Mouse (Mus musculus): Measurements from ENCODE around the gene Enkd1. TPM values are rescaled to one million over a fixed set of nuclear protein-coding genes. Genes with fewer than 3 reads are reported as not detected.

The Enkd1 gene
- polyA plus RNA-seq, 1 experiment from 2014 or later = 13.6 TPM

GRCm38 (mm10) chr8:105695080-105695780, 12.8 kb downstream of the Enkd1 start:
- H3K36me3 ChIP-seq (ENCODE audit: control insufficient read depth, insufficient read depth, low read length) = 0 out of 2 replicates have a peak, but pooled peaks cover 4% of the 10 kb centered on the region
- H3K9me3 ChIP-seq (ENCODE audit: control insufficient read depth, low read length) = no peaks in the 10 kb centered on the region
- no peak overlapping the region for H3K9ac ChIP-seq (ENCODE audit: low read depth, low read length)
- H3K4me3 ChIP-seq (ENCODE audit: low read length) = no peak overlapping the region
- ATAC-seq = no peak
- WGBS = 82% methylated on average over 30 of the region's 30 CpGs
- H3K27ac ChIP-seq (ENCODE audit: low read length) = no peak overlapping the region
- H3K4me2 ChIP-seq (ENCODE audit: low read depth, low read length) = no peak overlapping the region
- no peaks in the 10 kb centered on the region for H3K27me3 ChIP-seq (replicated peaks; ENCODE audit: control insufficient read depth, insufficient read depth, low read length)
- peaks cover 13% of the 10 kb centered on the region for H3K4me1 ChIP-seq (ENCODE audit: control insufficient read depth, insufficient read depth, low read length)

GRCm38 (mm10) chr8:105694051-105694799, 13.8 kb downstream of the Enkd1 start:
- ATAC-seq = peak; percentile 24
- H3K36me3 ChIP-seq (ENCODE audit: control insufficient read depth, insufficient read depth, low read length) = 0 out of 2 replicates have a peak, but pooled peaks cover 4% of the 10 kb centered on the region
- peak overlapping the region; percentile 53 for H3K4me3 ChIP-seq (ENCODE audit: low read length)
- H3K9ac ChIP-seq (ENCODE audit: low read depth, low read length) = peak overlapping the region; percentile 58
- WGBS = 13% methylated on average over 32 of the region's 40 CpGs
- H3K4me2 ChIP-seq (ENCODE audit: low read depth, low read length) = peak overlapping the region; percentile 99
- no peaks in the 10 kb centered on the region for H3K9me3 ChIP-seq (ENCODE audit: control insufficient read depth, low read length)
- H3K4me1 ChIP-seq (ENCODE audit: control insufficient read depth, insufficient read depth, low read length) = peaks cover 6% of the 10 kb centered on the region
- no peaks in the 10 kb centered on the region for H3K27me3 ChIP-seq (replicated peaks; ENCODE audit: control insufficient read depth, insufficient read depth, low read length)
- no peak overlapping the region for H3K27ac ChIP-seq (ENCODE audit: low read length)

DNA sequence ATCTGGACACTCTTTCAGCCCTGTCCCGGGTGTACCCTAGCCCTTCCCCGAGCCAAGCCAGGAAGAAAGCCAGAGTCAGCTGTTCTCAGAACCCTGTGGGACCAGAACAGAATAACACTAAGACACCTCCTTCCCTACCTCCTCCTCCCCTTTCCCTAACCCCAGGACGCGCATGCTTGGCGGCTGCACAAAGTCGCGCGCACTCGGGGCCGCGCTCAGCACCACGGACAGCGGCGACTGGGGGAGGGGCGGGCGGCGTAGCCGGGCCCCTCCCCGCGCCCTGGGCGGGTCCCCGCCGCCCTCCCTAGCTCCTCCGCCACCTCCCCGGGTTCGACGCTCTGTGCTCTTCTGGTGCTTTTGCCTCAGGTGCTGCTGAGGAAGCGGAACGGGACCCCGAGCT, 14.4 kb downstream of the Enkd1 start:
- H3K4me2 ChIP-seq (ENCODE audit: low read depth, low read length) = peak overlapping the region; percentile 99
- peak; percentile 59 for ATAC-seq

DNA sequence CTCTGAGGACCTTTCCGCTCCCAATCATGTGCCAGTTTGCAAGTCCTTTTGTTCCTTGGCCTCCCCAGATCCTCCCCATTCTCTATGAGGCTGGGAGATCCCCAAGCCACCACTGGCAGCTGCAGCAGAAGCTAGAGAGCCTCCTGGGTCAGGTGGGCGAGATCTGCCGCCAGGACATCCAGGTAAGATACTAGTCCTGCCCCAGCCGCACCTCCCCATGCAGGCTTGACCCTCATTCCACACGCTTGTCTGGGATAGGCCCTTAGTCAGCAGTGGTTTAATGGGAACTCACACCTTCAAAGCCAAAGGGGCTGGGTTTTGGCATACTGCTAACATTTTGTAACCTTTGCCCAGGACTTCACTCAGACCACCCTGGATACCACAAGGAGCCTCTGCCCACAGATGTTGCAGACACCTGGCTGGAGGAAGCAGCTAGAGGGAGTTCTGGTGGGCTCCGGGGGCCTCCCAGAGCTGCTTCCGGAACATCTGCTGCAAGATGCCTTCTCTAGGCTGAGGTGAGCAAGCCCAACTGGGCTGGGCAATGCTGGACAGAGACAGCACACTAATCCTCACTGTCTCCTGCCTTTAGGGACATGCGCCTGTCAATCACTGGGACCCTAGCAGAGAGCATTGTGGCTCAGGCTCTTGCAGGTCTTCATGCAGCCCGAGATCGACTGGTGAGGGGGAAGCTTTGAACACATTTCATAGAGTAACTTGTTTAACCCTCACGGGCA, 15.4 kb downstream of the Enkd1 start:
- ATAC-seq = no peak
- no peak overlapping the region for H3K9ac ChIP-seq (ENCODE audit: low read depth, low read length)
- no peaks in the 10 kb centered on the region for H3K9me3 ChIP-seq (ENCODE audit: control insufficient read depth, low read length)
- no peak overlapping the region for H3K4me3 ChIP-seq (ENCODE audit: low read length)
- 0 out of 2 replicates have a peak, but pooled peaks cover 3% of the 10 kb centered on the region for H3K36me3 ChIP-seq (ENCODE audit: control insufficient read depth, insufficient read depth, low read length)
- no peaks in the 10 kb centered on the region for H3K27me3 ChIP-seq (replicated peaks; ENCODE audit: control insufficient read depth, insufficient read depth, low read length)
- peaks cover 6% of the 10 kb centered on the region for H3K4me1 ChIP-seq (ENCODE audit: control insufficient read depth, insufficient read depth, low read length)
- no peak overlapping the region for H3K4me2 ChIP-seq (ENCODE audit: low read depth, low read length)
- WGBS = 94% methylated on average over 11 of the region's 11 CpGs
- H3K27ac ChIP-seq (ENCODE audit: low read length) = no peak overlapping the region

More for the DNA sequence above, 14.4 kb downstream of the Enkd1 start:
- 0 out of 2 replicates have a peak, but pooled peaks cover 4% of the 10 kb centered on the region for H3K36me3 ChIP-seq (ENCODE audit: control insufficient read depth, insufficient read depth, low read length)
- H3K4me3 ChIP-seq (ENCODE audit: low read length) = peak overlapping the region; percentile 53
- 6% methylated on average over 29 of the region's 30 CpGs for whole genome bisulfite sequencing
- H3K4me1 ChIP-seq (ENCODE audit: control insufficient read depth, insufficient read depth, low read length) = peaks cover 6% of the 10 kb centered on the region
- H3K9me3 ChIP-seq (ENCODE audit: control insufficient read depth, low read length) = no peaks in the 10 kb centered on the region
- H3K9ac ChIP-seq (ENCODE audit: low read depth, low read length) = peak overlapping the region; percentile 58
- no peaks in the 10 kb centered on the region for H3K27me3 ChIP-seq (replicated peaks; ENCODE audit: control insufficient read depth, insufficient read depth, low read length)
- H3K27ac ChIP-seq (ENCODE audit: low read length) = no peak overlapping the region

GRCm38 (mm10) chr8:105690978-105691377, 17.0 kb downstream of the Enkd1 start:
- peaks cover 6% of the 10 kb centered on the region for H3K4me1 ChIP-seq (ENCODE audit: control insufficient read depth, insufficient read depth, low read length)
- no peak overlapping the region for H3K4me3 ChIP-seq (ENCODE audit: low read length)
- 74% methylated on average over 14 of the region's 14 CpGs for WGBS
- no peaks in the 10 kb centered on the region for H3K27me3 ChIP-seq (replicated peaks; ENCODE audit: control insufficient read depth, insufficient read depth, low read length)
- H3K27ac ChIP-seq (ENCODE audit: low read length) = no peak overlapping the region
- no peaks in the 10 kb centered on the region for H3K36me3 ChIP-seq (ENCODE audit: control insufficient read depth, insufficient read depth, low read length)
- no peak overlapping the region for H3K9ac ChIP-seq (ENCODE audit: low read depth, low read length)
- no peak overlapping the region for H3K4me2 ChIP-seq (ENCODE audit: low read depth, low read length)
- no peaks in the 10 kb centered on the region for H3K9me3 ChIP-seq (ENCODE audit: control insufficient read depth, low read length)
- ATAC-seq = no peak

GRCm38 (mm10) chr8:105689983-105690360, 18.0 kb downstream of the Enkd1 start:
- H3K36me3 ChIP-seq (ENCODE audit: control insufficient read depth, insufficient read depth, low read length) = no peaks in the 10 kb centered on the region
- WGBS = 85% methylated on average over 9 of the region's 9 CpGs
- H3K27ac ChIP-seq (ENCODE audit: low read length) = no peak overlapping the region
- H3K4me2 ChIP-seq (ENCODE audit: low read depth, low read length) = no peak overlapping the region
- H3K9me3 ChIP-seq (ENCODE audit: control insufficient read depth, low read length) = no peaks in the 10 kb centered on the region
- no peak overlapping the region for H3K4me3 ChIP-seq (ENCODE audit: low read length)
- H3K27me3 ChIP-seq (replicated peaks; ENCODE audit: control insufficient read depth, insufficient read depth, low read length) = no peaks in the 10 kb centered on the region
- H3K4me1 ChIP-seq (ENCODE audit: control insufficient read depth, insufficient read depth, low read length) = peaks cover 6% of the 10 kb centered on the region
- no peak for ATAC-seq
- no peak overlapping the region for H3K9ac ChIP-seq (ENCODE audit: low read depth, low read length)

DNA sequence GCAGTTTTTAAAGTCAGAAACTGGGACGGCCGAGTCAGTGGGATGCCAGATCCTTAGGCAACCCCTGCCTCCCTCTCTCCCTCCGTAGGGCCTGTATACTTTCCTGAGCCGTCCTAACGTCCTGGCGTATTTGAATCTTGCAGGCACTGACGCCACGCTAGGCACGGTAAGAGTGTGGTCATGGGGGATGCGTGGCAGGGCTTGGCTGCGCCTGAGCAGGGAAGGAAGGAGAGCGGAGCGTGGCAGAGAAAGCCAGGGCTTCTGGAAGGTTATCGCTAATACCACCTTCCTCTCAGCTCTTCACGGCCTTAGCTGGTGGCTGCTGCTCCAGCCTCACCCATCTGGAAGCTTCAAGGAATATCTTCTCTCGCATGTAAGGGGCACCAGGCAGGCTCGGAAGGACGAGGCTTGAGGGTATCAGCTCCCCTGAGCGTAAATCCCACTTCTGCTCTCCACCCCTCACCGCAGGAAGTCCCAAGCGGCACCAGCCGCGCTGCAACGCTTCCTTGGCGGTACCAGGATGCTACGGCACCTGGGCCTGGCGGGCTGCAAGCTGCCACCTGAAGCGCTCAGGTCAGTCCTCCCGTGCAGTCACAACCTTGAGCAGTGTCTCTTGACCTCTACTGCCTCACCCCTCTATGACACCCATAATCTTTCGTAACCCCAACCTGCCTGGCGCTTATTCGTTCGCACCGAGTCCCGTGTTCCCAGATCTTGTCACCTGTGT, 18.6 kb downstream of the Enkd1 start:
- no peak overlapping the region for H3K4me3 ChIP-seq (ENCODE audit: low read length)
- no peaks in the 10 kb centered on the region for H3K27me3 ChIP-seq (replicated peaks; ENCODE audit: control insufficient read depth, insufficient read depth, low read length)
- no peak overlapping the region for H3K9ac ChIP-seq (ENCODE audit: low read depth, low read length)
- WGBS = 67% methylated on average over 35 of the region's 35 CpGs
- H3K27ac ChIP-seq (ENCODE audit: low read length) = no peak overlapping the region
- no peaks in the 10 kb centered on the region for H3K9me3 ChIP-seq (ENCODE audit: control insufficient read depth, low read length)
- no peaks in the 10 kb centered on the region for H3K36me3 ChIP-seq (ENCODE audit: control insufficient read depth, insufficient read depth, low read length)
- ATAC-seq = no peak
- peaks cover 6% of the 10 kb centered on the region for H3K4me1 ChIP-seq (ENCODE audit: control insufficient read depth, insufficient read depth, low read length)
- H3K4me2 ChIP-seq (ENCODE audit: low read depth, low read length) = no peak overlapping the region

- Histone ChIP-seq H3K9ac (ENCODE audit: low read depth, low read length) (no peak overlapping the region), H3K36me3 (ENCODE audit: control insufficient read depth, insufficient read depth, low read length) (peaks cover 4% of the 10 kb centered on the region; the same call in 1 of the 2 replicates), H3K4me2 (ENCODE audit: low read depth, low read length) (no peak overlapping the region), H3K4me1 (ENCODE audit: control insufficient read depth, insufficient read depth, low read length) (no peaks in the 10 kb centered on the region), H3K4me3 (ENCODE audit: low read length) (no peak overlapping the region), H3K27ac (ENCODE audit: low read length) (no peak overlapping the region), H3K9me3 (ENCODE audit: control insufficient read depth, low read length) (no peaks in the 10 kb centered on the region), H3K27me3 (replicated peaks; ENCODE audit: control insufficient read depth, insufficient read depth, low read length) (no peaks in the 10 kb centered on the region)
- 54% methylated on average over 14 of the region's 14 CpGs for WGBS
- peak; percentile 16; the same call in 1 of the 2 replicates for ATAC-seq
These were observed 19.7 kb downstream of the Enkd1 start for GRCm38 (mm10) chr8:105688242-105688752.
